Mouse (Mus musculus): ENCODE results near the gene Utp4. TPM values are rescaled to one million over a fixed set of nuclear protein-coding genes. Genes with fewer than 3 reads are reported as not detected.

The Utp4 gene
- polyA plus RNA-seq, 1 experiment from 2014 or later = 59.1 TPM

GRCm38 (mm10) chr8:106943874-106944418 is 50.5 kb downstream of the Utp4 start:
- Histone ChIP-seq H3K27ac (ENCODE audit: low read length) (no peak overlapping the region), H3K9ac (ENCODE audit: low read length) (no peak overlapping the region), H3K4me3 (replicated peaks; ENCODE audit: low read length) (no peak overlapping the region), H3K27me3 (ENCODE audit: control insufficient read depth, insufficient read depth, low read length) (no peaks in the 10 kb centered on the region), H3K9me3 (replicated peaks; ENCODE audit: control insufficient read depth, low read length) (no peaks in the 10 kb centered on the region), H3K4me1 (ENCODE audit: control insufficient read depth, insufficient read depth, low read length) (peaks cover 3% of the 10 kb centered on the region), H3K36me3 (ENCODE audit: control insufficient read depth, insufficient read depth, low read length) (no peaks in the 10 kb centered on the region), H3K4me2 (ENCODE audit: low read depth, low read length) (no peak overlapping the region)
- 84% methylated on average over 3 of the region's 3 CpGs for WGBS
- no peak for ATAC-seq (ENCODE audit: insufficient read depth, low FRiP score)

DNA sequence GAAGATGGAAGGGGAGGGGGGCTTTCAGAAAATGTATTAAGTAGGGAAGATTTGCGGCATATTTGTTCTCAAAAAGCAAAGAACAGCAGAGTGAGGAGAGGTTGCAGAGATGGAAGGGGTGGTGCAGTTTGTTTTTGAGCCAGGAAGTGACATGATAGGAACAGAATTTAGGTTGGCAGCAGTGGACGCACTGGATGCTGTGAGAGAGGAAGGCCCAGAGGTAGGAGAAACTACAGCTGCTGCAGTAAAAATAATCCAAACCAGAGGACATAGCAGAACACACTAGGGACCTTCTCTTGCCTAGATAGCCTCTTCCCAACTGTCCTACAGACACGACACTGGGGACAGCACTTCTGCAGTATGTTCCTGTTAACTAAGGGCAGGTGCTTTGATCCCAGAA is 51.3 kb downstream of the Utp4 start:
- Histone ChIP-seq H3K9me3 (replicated peaks; ENCODE audit: control insufficient read depth, low read length) (no peaks in the 10 kb centered on the region), H3K9ac (ENCODE audit: low read length) (no peak overlapping the region), H3K27ac (ENCODE audit: low read length) (no peak overlapping the region), H3K4me1 (ENCODE audit: control insufficient read depth, insufficient read depth, low read length) (peaks cover 3% of the 10 kb centered on the region; the same call in 1 of the 2 replicates), H3K4me3 (replicated peaks; ENCODE audit: low read length) (no peak overlapping the region), H3K4me2 (ENCODE audit: low read depth, low read length) (no peak overlapping the region), H3K27me3 (ENCODE audit: control insufficient read depth, insufficient read depth, low read length) (no peaks in the 10 kb centered on the region), H3K36me3 (ENCODE audit: control insufficient read depth, insufficient read depth, low read length) (no peaks in the 10 kb centered on the region)
- WGBS = 53% methylated on average over 3 of the region's 3 CpGs
- no peak for ATAC-seq (ENCODE audit: insufficient read depth, low FRiP score)

- H3K27me3 ChIP-seq (ENCODE audit: control insufficient read depth, insufficient read depth, low read length) = no peaks in the 10 kb centered on the region
- ATAC-seq (ENCODE audit: insufficient read depth, low FRiP score) = no peak
- no peaks in the 10 kb centered on the region for H3K36me3 ChIP-seq (ENCODE audit: control insufficient read depth, insufficient read depth, low read length)
- H3K4me2 ChIP-seq (ENCODE audit: low read depth, low read length) = no peak overlapping the region
- H3K4me1 ChIP-seq (ENCODE audit: control insufficient read depth, insufficient read depth, low read length) = peaks cover 8% of the 10 kb centered on the region; the same call in 1 of the 2 replicates
- H3K4me3 ChIP-seq (replicated peaks; ENCODE audit: low read length) = no peak overlapping the region
- no peaks in the 10 kb centered on the region for H3K9me3 ChIP-seq (replicated peaks; ENCODE audit: control insufficient read depth, low read length)
- no peak overlapping the region for H3K27ac ChIP-seq (ENCODE audit: low read length)
- WGBS = 85% methylated on average over 3 of the region's 3 CpGs
- no peak overlapping the region for H3K9ac ChIP-seq (ENCODE audit: low read length)
These were observed 55.3 kb downstream of the Utp4 start for GRCm38 (mm10) chr8:106948678-106949243.

DNA sequence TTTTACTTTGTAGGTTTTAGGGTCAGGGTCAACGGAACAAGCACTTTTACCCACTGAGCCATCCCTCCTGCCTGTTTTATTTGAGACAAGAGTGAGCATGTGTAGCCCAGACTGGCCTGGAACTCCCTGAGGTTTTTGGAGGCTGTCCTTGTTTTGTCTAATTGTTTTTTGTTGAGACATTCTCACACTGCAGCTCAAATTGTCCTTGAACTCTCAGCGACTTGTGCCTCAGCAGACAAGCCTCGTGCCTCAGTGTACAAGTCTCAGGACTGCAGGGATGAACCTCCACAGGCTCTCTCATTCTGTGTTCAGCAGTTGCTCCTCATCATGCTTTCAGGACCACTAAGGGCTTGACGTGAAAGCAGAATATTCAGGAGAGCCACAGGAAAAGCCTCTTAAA is 58.3 kb downstream of the Utp4 start:
- no peak overlapping the region for H3K4me3 ChIP-seq (replicated peaks; ENCODE audit: low read length)
- H3K4me1 ChIP-seq (ENCODE audit: control insufficient read depth, insufficient read depth, low read length) = 0 out of 2 replicates have a peak, but pooled peaks cover 6% of the 10 kb centered on the region
- H3K36me3 ChIP-seq (ENCODE audit: control insufficient read depth, insufficient read depth, low read length) = no peaks in the 10 kb centered on the region
- WGBS = 62% methylated on average over 4 of the region's 4 CpGs
- H3K9me3 ChIP-seq (replicated peaks; ENCODE audit: control insufficient read depth, low read length) = no peaks in the 10 kb centered on the region
- no peak overlapping the region for H3K27ac ChIP-seq (ENCODE audit: low read length)
- no peak for ATAC-seq (ENCODE audit: insufficient read depth, low FRiP score)
- no peak overlapping the region for H3K9ac ChIP-seq (ENCODE audit: low read length)
- no peaks in the 10 kb centered on the region for H3K27me3 ChIP-seq (ENCODE audit: control insufficient read depth, insufficient read depth, low read length)
- H3K4me2 ChIP-seq (ENCODE audit: low read depth, low read length) = no peak overlapping the region

GRCm38 (mm10) chr8:106953571-106953970 is 60.1 kb downstream of the Utp4 start:
- H3K4me3 ChIP-seq (replicated peaks; ENCODE audit: low read length) = no peak overlapping the region
- no peaks in the 10 kb centered on the region for H3K9me3 ChIP-seq (replicated peaks; ENCODE audit: control insufficient read depth, low read length)
- no peak overlapping the region for H3K27ac ChIP-seq (ENCODE audit: low read length)
- H3K27me3 ChIP-seq (ENCODE audit: control insufficient read depth, insufficient read depth, low read length) = no peaks in the 10 kb centered on the region
- no peaks in the 10 kb centered on the region for H3K36me3 ChIP-seq (ENCODE audit: control insufficient read depth, insufficient read depth, low read length)
- 58% methylated on average over 4 of the region's 4 CpGs for WGBS
- no peak for ATAC-seq (ENCODE audit: insufficient read depth, low FRiP score)
- no peak overlapping the region for H3K4me2 ChIP-seq (ENCODE audit: low read depth, low read length)
- H3K9ac ChIP-seq (ENCODE audit: low read length) = no peak overlapping the region
- 0 out of 2 replicates have a peak, but pooled peaks cover 6% of the 10 kb centered on the region for H3K4me1 ChIP-seq (ENCODE audit: control insufficient read depth, insufficient read depth, low read length)

GRCm38 (mm10) chr8:106957086-106957485 is 63.6 kb downstream of the Utp4 start:
- Histone ChIP-seq H3K9ac (ENCODE audit: low read length) (no peak overlapping the region), H3K27me3 (ENCODE audit: control insufficient read depth, insufficient read depth, low read length) (no peaks in the 10 kb centered on the region), H3K36me3 (ENCODE audit: control insufficient read depth, insufficient read depth, low read length) (no peaks in the 10 kb centered on the region), H3K4me3 (replicated peaks; ENCODE audit: low read length) (no peak overlapping the region), H3K4me2 (ENCODE audit: low read depth, low read length) (no peak overlapping the region), H3K27ac (ENCODE audit: low read length) (no peak overlapping the region), H3K9me3 (replicated peaks; ENCODE audit: control insufficient read depth, low read length) (no peaks in the 10 kb centered on the region), H3K4me1 (ENCODE audit: control insufficient read depth, insufficient read depth, low read length) (0 out of 2 replicates have a peak, but pooled peaks cover 6% of the 10 kb centered on the region)
- ATAC-seq (ENCODE audit: insufficient read depth, low FRiP score) = no peak
- WGBS = 76% methylated on average over 3 of the region's 3 CpGs

DNA sequence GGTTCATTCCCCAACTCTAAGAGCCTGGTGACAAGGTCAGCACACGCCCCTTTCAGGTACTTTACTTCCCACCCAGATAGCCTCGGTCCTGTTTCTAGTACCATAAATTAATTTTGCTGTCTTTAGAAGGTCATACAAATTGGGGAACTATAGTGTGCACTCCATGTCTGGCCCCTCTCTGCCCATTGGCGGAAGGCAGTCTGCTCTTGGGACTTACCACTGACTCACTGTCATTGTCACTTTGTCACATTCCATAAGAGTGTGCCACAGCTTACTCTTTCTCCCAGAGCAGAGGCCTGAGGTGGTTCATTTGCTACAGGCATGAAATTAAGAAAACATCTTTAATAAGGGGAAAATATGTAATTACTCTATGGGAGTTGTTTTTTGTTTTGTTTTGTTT is 64.8 kb downstream of the Utp4 start:
- Histone ChIP-seq H3K36me3 (ENCODE audit: control insufficient read depth, insufficient read depth, low read length) (no peaks in the 10 kb centered on the region), H3K4me1 (ENCODE audit: control insufficient read depth, insufficient read depth, low read length) (0 out of 2 replicates have a peak, but pooled peaks cover 9% of the 10 kb centered on the region), H3K4me3 (replicated peaks; ENCODE audit: low read length) (no peak overlapping the region), H3K27me3 (ENCODE audit: control insufficient read depth, insufficient read depth, low read length) (no peaks in the 10 kb centered on the region), H3K9ac (ENCODE audit: low read length) (no peak overlapping the region), H3K9me3 (replicated peaks; ENCODE audit: control insufficient read depth, low read length) (no peaks in the 10 kb centered on the region), H3K4me2 (ENCODE audit: low read depth, low read length) (no peak overlapping the region), H3K27ac (ENCODE audit: low read length) (no peak overlapping the region)
- no peak for ATAC-seq (ENCODE audit: insufficient read depth, low FRiP score)
- 74% methylated on average over 3 of the region's 3 CpGs for WGBS

DNA sequence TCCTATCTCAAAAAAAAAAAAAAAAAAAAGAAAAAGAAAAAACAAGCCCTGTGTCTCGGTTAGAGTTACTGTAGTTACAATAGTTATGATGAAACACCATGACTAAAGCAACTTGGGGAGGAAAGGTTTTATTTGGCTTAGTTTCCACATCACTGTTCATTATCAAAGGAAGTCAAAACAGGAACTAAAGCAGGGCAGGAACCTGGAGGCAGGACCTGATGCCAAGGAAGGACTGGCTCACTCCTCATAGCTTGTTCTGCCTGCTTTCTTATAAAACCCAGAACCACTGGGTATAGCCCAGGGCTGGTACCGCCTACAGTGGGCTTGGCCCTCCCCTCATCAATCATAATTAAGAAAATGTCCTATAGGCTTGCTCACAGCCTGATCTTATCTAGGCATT is 66.2 kb downstream of the Utp4 start:
- H3K9me3 ChIP-seq (replicated peaks; ENCODE audit: control insufficient read depth, low read length) = no peaks in the 10 kb centered on the region
- no peaks in the 10 kb centered on the region for H3K27me3 ChIP-seq (ENCODE audit: control insufficient read depth, insufficient read depth, low read length)
- H3K9ac ChIP-seq (ENCODE audit: low read length) = no peak overlapping the region
- no peak overlapping the region for H3K4me2 ChIP-seq (ENCODE audit: low read depth, low read length)
- no peaks in the 10 kb centered on the region for H3K36me3 ChIP-seq (ENCODE audit: control insufficient read depth, insufficient read depth, low read length)
- no peak for ATAC-seq (ENCODE audit: insufficient read depth, low FRiP score)
- H3K27ac ChIP-seq (ENCODE audit: low read length) = no peak overlapping the region
- H3K4me3 ChIP-seq (replicated peaks; ENCODE audit: low read length) = no peak overlapping the region
- 0 out of 2 replicates have a peak, but pooled peaks cover 4% of the 10 kb centered on the region for H3K4me1 ChIP-seq (ENCODE audit: control insufficient read depth, insufficient read depth, low read length)
- 76% methylated on average over 2 of the region's 2 CpGs for WGBS

GRCm38 (mm10) chr8:106962322-106962721 is 68.9 kb downstream of the Utp4 start:
- no peaks in the 10 kb centered on the region for H3K9me3 ChIP-seq (replicated peaks; ENCODE audit: control insufficient read depth, low read length)
- H3K27ac ChIP-seq (ENCODE audit: low read length) = peak overlapping the region; percentile 24; the same call in 1 of the 2 replicates
- no peaks in the 10 kb centered on the region for H3K27me3 ChIP-seq (ENCODE audit: control insufficient read depth, insufficient read depth, low read length)
- no peak overlapping the region for H3K4me3 ChIP-seq (replicated peaks; ENCODE audit: low read length)
- no peaks in the 10 kb centered on the region for H3K36me3 ChIP-seq (ENCODE audit: control insufficient read depth, insufficient read depth, low read length)
- no peak overlapping the region for H3K9ac ChIP-seq (ENCODE audit: low read length)
- H3K4me1 ChIP-seq (ENCODE audit: control insufficient read depth, insufficient read depth, low read length) = 0 out of 2 replicates have a peak, but pooled peaks cover 4% of the 10 kb centered on the region
- 69% methylated on average over 3 of the region's 3 CpGs for WGBS
- H3K4me2 ChIP-seq (ENCODE audit: low read depth, low read length) = no peak overlapping the region
- no peak for ATAC-seq (ENCODE audit: insufficient read depth, low FRiP score)
